Mouse (Mus musculus): Measurements from ENCODE around the gene Pi4ka.

Gene Pi4ka

GRCm38 (mm10) chr16:17334574-17334973 is 71.5 kb downstream of the Pi4ka start:
- no peak for DNase-seq (ENCODE audit: low spot score)

GRCm38 (mm10) chr16:17331855-17332254 is 74.3 kb downstream of the Pi4ka start:
- no peak for DNase-seq (ENCODE audit: low spot score)

- peak; percentile 71 for DNase-seq (ENCODE audit: low spot score)
These were observed 75.0 kb downstream of the Pi4ka start, which contains the start of gene Serpind1 for GRCm38 (mm10) chr16:17331116-17331515. Serpind1 (plus strand) TSS chr16:17331371.

GRCm38 (mm10) chr16:17329848-17330570 is 76.1 kb downstream of the Pi4ka start:
- no peak for DNase-seq (ENCODE audit: low spot score)

- DNase-seq (ENCODE audit: low spot score): no peak
These were observed 80.0 kb downstream of the Pi4ka start for GRCm38 (mm10) chr16:17326064-17326463.

GRCm38 (mm10) chr16:17324745-17325144 is 81.4 kb downstream of the Pi4ka start:
- no peak for DNase-seq (ENCODE audit: low spot score)

- DNase-seq (ENCODE audit: low spot score): no peak
These were observed 84.6 kb downstream of the Pi4ka start for GRCm38 (mm10) chr16:17321481-17321880.

- DNase-seq (ENCODE audit: low spot score): no peak
These were observed 89.6 kb downstream of the Pi4ka start for GRCm38 (mm10) chr16:17316554-17316953.

GRCm38 (mm10) chr16:17312531-17312930 is 93.6 kb downstream of the Pi4ka start:
- DNase-seq (ENCODE audit: low spot score): no peak

- no peak for DNase-seq (ENCODE audit: low spot score)
These were observed 97.1 kb downstream of the Pi4ka start for GRCm38 (mm10) chr16:17309036-17309435.

GRCm38 (mm10) chr16:17307461-17307860 is 98.7 kb downstream of the Pi4ka start:
- no peak for DNase-seq (ENCODE audit: low spot score)

GRCm38 (mm10) chr16:17303521-17304245 is 102.4 kb downstream of the Pi4ka start:
- DNase-seq (ENCODE audit: low spot score): no peak

- DNase-seq (ENCODE audit: low spot score): no peak
These were observed 105.3 kb downstream of the Pi4ka start for GRCm38 (mm10) chr16:17300818-17301217.

GRCm38 (mm10) chr16:17292751-17293150 is 113.4 kb downstream of the Pi4ka start:
- DNase-seq (ENCODE audit: low spot score): peak; percentile 32

GRCm38 (mm10) chr16:17291016-17291415 is 115.1 kb downstream of the Pi4ka start:
- DNase-seq (ENCODE audit: low spot score): no peak

- peak; percentile 27 for DNase-seq (ENCODE audit: low spot score)
These were observed 119.0 kb downstream of the Pi4ka start for GRCm38 (mm10) chr16:17287103-17287502.

- no peak for DNase-seq (ENCODE audit: low spot score)
These were observed 123.0 kb downstream of the Pi4ka start for GRCm38 (mm10) chr16:17283151-17283550.

- DNase-seq (ENCODE audit: low spot score): no peak
These were observed 125.6 kb downstream of the Pi4ka start for GRCm38 (mm10) chr16:17280471-17280870.

GRCm38 (mm10) chr16:17277342-17278211 is 128.5 kb downstream of the Pi4ka start:
- DNase-seq (ENCODE audit: low spot score): no peak

- peak; percentile 92 for DNase-seq (ENCODE audit: low spot score)
These were observed 129.7 kb downstream of the Pi4ka start for GRCm38 (mm10) chr16:17276164-17277151.

GRCm38 (mm10) chr16:17275721-17276120 is 130.4 kb downstream of the Pi4ka start, which contains the start of gene Tmem191c:
Tmem191c (plus strand) TSS chr16:17276077.
- DNase-seq (ENCODE audit: low spot score): no peak

All from yolk sac, embryonic 10.5 days (tissue).